8 mouse cellular contexts compared by ENCODE assay signal in genomic region chr19:45283302-45283701, GRCm38 (mm10). TPM values are rescaled to one million over a fixed set of nuclear protein-coding genes. Genes with fewer than 3 reads are reported as not detected.
DNase-seq lines count a peak whose midpoint lies in the region; ATAC-seq and TF ChIP-seq lines count a peak whose summit lies in the region.

No protein-coding gene starts in this region.

- peak overlapping the region; percentile 36 for H3K4me2 ChIP-seq in forebrain, embryonic 13.5 days
- no peak overlapping the region; the same call in 1 of the 2 replicates for H3K4me2 ChIP-seq in neural tube, embryonic 11.5 days (ENCODE audit: low read depth)

- peak; percentile 78 for TF ChIP-seq CTCF in left cerebral cortex, adult 2 months (IDR thresholded peaks at IDR 0.05)

- peak; percentile 36; the same call in 1 of the 2 replicates for ATAC-seq in cerebellum, adult (ENCODE audit: insufficient number of reproducible peaks, low FRiP score, low TSS enrichment)
- no peak for ATAC-seq in forebrain, embryonic 13.5 days
- ATAC-seq in neural tube, embryonic 11.5 days (ENCODE audit: insufficient read depth, low FRiP score, low TSS enrichment): no peak

- no peak overlapping the region for H3K27ac ChIP-seq in forebrain, embryonic 13.5 days
- no peak overlapping the region for H3K27ac ChIP-seq in left cerebral cortex, adult 2 months
- no peak overlapping the region for H3K27ac ChIP-seq in neural tube, embryonic 11.5 days (ENCODE audit: low read depth, low read length)

- H3K4me1 ChIP-seq in forebrain, embryonic 13.5 days: peaks cover 5% of the 10 kb centered on the region; the same call in 1 of the 2 replicates
- no peaks in the 10 kb centered on the region for H3K4me1 ChIP-seq in neural tube, embryonic 11.5 days (ENCODE audit: control insufficient read depth, insufficient read depth, low read length)

- 8% methylated on average over 10 of the region's 10 CpGs for WGBS in forebrain, embryonic 13.5 days
- 9% methylated on average over 10 of the region's 10 CpGs for WGBS in neural tube, embryonic 11.5 days

- H3K9me3 ChIP-seq in forebrain, embryonic 13.5 days (replicated peaks): no peaks in the 10 kb centered on the region
- no peaks in the 10 kb centered on the region for H3K9me3 ChIP-seq in neural tube, embryonic 11.5 days (ENCODE audit: control insufficient read depth, low read length)

- no peaks in the 10 kb centered on the region for H3K36me3 ChIP-seq in forebrain, embryonic 13.5 days (ENCODE audit: poor library complexity, severe bottlenecking)
- H3K36me3 ChIP-seq in neural tube, embryonic 11.5 days (ENCODE audit: control insufficient read depth, insufficient read depth, low read length): no peaks in the 10 kb centered on the region

- intact Hi-C loops in heart, postnatal 14 days (cut with DNase I): loop anchor here (2.0 to 5.0 kb wide), 2 partner anchors 151 to 264 kb away; no protein-coding TSS in a partner anchor
- intact Hi-C loops in left cerebral cortex, adult 2 months (cut with DNase I): loop anchor here (1.0 to 5.0 kb wide), 2 partner anchors 153 to 259 kb away; no protein-coding TSS in a partner anchor

- no peak overlapping the region for H3K9ac ChIP-seq in forebrain, embryonic 13.5 days
- H3K9ac ChIP-seq in neural tube, embryonic 11.5 days (ENCODE audit: low read length): no peak overlapping the region

- H3K4me3 ChIP-seq in forebrain, embryonic 13.5 days: no peak overlapping the region
- no peak overlapping the region for H3K4me3 ChIP-seq in left cerebral cortex, adult 2 months
- no peak overlapping the region for H3K4me3 ChIP-seq in neural tube, embryonic 11.5 days (ENCODE audit: low read depth, low read length)

- DNase-seq in urinary bladder, adult 18-20 months (ENCODE audit: low spot score in 2 of 2): peak; percentile 16 to 57
- no peak for DNase-seq in urinary bladder, postnatal 10 days (ENCODE audit: low spot score)
- peak; percentile 65 to 80 for DNase-seq in heart, postnatal 14 days
- DNase-seq in left cerebral cortex, adult 2 months (ENCODE audit: extremely low spot score in 1 of 2, low spot score in 2 of 2): peak; percentile 63 to 77
- peak; percentile 76 for DNase-seq in neural tube, embryonic 11.5 days (ENCODE audit: low spot score)
- DNase-seq in urinary bladder, postnatal 36 days (ENCODE audit: low spot score in 2 of 2): peak; percentile 37 to 62

- H3K27me3 ChIP-seq in forebrain, embryonic 13.5 days: peaks cover 24% of the 10 kb centered on the region
- H3K27me3 ChIP-seq in neural tube, embryonic 11.5 days (ENCODE audit: control insufficient read depth, insufficient read depth, low read length): peaks cover 3% of the 10 kb centered on the region; the same call in 1 of the 2 replicates

RNA-seq across cellular contexts. Expression of gene Lbx1, which starts 47.7 kb away (rescaled TPM):
- polyA plus RNA-seq in forebrain, embryonic 13.5 days (2015; fragmentation: Nextera tagmentation; extraction: Ambion mirVana): not detected in 2 replicates
- not detected for total RNA-seq in heart, postnatal 14 days (2021)
- total RNA-seq in left cerebral cortex, adult 2 months (2021): not detected
- polyA plus RNA-seq in neural tube, embryonic 11.5 days (2014; fragmentation: Nextera tagmentation; extraction: Ambion mirVana): 7.7 TPM in 2 replicates
